In the genomic region with DNA sequence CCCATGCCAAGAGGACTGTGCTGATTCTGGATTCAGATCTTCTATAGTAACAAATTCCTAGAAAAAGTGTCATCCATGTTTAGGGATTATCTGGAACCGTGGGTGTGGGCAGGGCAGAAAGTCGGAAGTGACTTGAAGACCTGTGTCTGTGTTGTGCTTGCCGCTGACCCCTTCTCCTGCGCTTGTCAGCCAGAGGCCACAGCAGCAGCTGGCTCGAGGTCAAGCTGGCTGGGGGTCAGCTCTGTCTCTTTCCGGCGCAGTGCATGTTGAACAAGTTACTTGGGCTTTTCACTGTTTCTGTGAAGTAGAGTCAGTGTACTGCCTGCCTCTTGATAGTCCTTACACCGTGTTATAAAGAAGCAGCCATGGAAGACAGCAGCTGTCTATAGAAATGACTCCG, we compare ENCODE assay signal across 7 mouse cellular contexts.
"Had no signal": no experiment of that assay in that cellular context is flagged by ENCODE, and none has a peak within 500 bp of the region (broad histone marks: within the 10 kb centered on the region; RNA-seq: fewer than 3 reads in every experiment).

No protein-coding gene starts in this region.

- DNase-seq: left cerebral cortex, postnatal 4 days; liver, postnatal 0 days; lung, postnatal 14 days; lung, postnatal 4 days; midbrain, embryonic 14.5 days; thymus, adult 18-20 months; thymus, postnatal 36 days had no signal
